In the genomic region with DNA sequence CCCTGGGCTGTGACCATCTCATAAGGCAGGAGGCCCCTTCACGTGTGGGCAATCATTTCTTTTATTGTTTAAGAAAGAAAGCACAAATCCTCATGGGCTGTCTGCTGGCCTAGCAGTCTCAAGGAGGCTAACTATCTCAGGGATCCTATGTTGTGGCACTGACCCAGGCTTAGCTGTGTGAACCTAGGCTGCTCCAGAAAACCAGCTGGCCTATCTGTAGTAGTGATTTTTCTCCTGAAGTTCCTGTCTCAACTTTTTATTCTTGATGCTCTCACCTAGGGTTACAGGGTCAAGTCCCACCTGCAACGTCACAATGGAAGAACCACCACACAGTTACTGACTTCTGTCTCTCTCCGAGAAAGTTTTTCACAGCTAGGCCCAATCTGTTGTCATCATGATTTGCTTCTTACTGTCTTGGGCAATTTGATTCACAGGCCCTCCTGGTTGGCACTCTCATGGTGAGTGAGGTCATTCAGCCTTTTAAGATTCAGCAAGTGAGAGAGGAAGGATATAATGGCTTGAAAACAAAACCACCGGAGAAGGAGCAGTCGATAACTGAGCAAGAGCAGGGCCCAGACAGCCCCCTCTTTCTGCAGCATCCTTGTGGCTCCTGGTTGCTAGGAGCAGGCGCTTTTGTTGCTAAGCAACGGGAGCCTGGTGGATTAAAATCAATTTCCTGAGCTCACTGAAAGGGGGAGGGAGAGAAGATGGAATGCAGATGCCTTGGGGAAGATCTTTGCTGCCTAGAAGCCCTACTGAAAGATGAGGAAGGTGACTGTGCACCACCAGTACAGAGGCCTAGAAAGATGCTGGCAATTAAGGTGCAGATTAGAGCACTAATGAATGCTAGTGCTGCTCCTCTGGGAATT, we compare ENCODE assay signal across 9 mouse cellular contexts.
DNase-seq lines count a peak whose midpoint lies in the region; ATAC-seq and TF ChIP-seq lines count a peak whose summit lies in the region.
"Had no signal": no experiment of that assay in that cellular context is flagged by ENCODE, and none has a peak within 500 bp of the region (broad histone marks: within the 10 kb centered on the region; RNA-seq: fewer than 3 reads in every experiment).

No protein-coding gene starts in this region.

- H3K9ac ChIP-seq in forebrain, postnatal 0 days = no peak overlapping the region

- no peaks in the 10 kb centered on the region for H3K36me3 ChIP-seq in forebrain, postnatal 0 days (ENCODE audit: insufficient read depth)

- 23% methylated on average over 7 of the region's 7 CpGs for WGBS in forebrain, postnatal 0 days

- no peak for TF ChIP-seq CTCF in forebrain, postnatal 0 days (IDR thresholded peaks at IDR 0.05; ENCODE audit: low read depth)

- no peak overlapping the region for H3K4me3 ChIP-seq in forebrain, postnatal 0 days (ENCODE audit: low read depth, low read length)

- no peaks in the 10 kb centered on the region; the same call in 1 of the 2 replicates for H3K27me3 ChIP-seq in forebrain, postnatal 0 days (ENCODE audit: insufficient read depth, low read length)

- ATAC-seq in forebrain, postnatal 0 days = peak; percentile 98

- peak overlapping the region; percentile 79 for H3K27ac ChIP-seq in forebrain, postnatal 0 days (ENCODE audit: low read depth, low read length)

- H3K9me3 ChIP-seq in forebrain, postnatal 0 days (ENCODE audit: low read length) = no peaks in the 10 kb centered on the region

- H3K4me1 ChIP-seq in forebrain, postnatal 0 days (ENCODE audit: insufficient read depth) = peaks cover 10% of the 10 kb centered on the region; the same call in 1 of the 2 replicates

- no peak overlapping the region for H3K4me2 ChIP-seq in forebrain, postnatal 0 days (ENCODE audit: low read depth)

- peak; percentile 87 for DNase-seq in brain, adult 2 months (ENCODE audit: low read depth, low spot score)
- peak; percentile 87 for DNase-seq in forebrain, postnatal 0 days
- peak; percentile 31 to 37 for DNase-seq in layer of hippocampus, postnatal 25 days (ENCODE audit: extremely low spot score in 1 of 2, low spot score in 1 of 2)
- DNase-seq in neural tube, embryonic 10.5 days (ENCODE audit: extremely low spot score, low spot score) = peak; percentile 36
- no peak for DNase-seq in cerebellum, adult 11-12 months
- DNase-seq in lung, postnatal 4 days = no peak
- no peak for DNase-seq in thymus, postnatal 0 days (ENCODE audit: low spot score)
- DNase-seq in thymus, postnatal 36 days = no peak
- DNase-seq: cerebellum, adult 2 months had no signal

Comparison
In these comparisons a context has a peak if more than half of its experiments do, and no peak if none do; other contexts are left out.
1. DNase-seq: peak in brain, adult 2 months (single experiment), forebrain, postnatal 0 days (single experiment), layer of hippocampus, postnatal 25 days (2 of 2) and neural tube, embryonic 10.5 days (single experiment); none in cerebellum, adult 11-12 months (single experiment), lung, postnatal 4 days (0 of 2), thymus, postnatal 0 days (single experiment) and thymus, postnatal 36 days (0 of 2).